In genomic region chr15:36361522-36362148, GRCm38 (mm10) we compare ENCODE assay signal across 11 mouse cellular contexts.
DNase-seq lines count a peak whose midpoint lies in the region; ATAC-seq and TF ChIP-seq lines count a peak whose summit lies in the region.
"Had no signal": no experiment of that assay in that cellular context is flagged by ENCODE, and none has a peak within 500 bp of the region (broad histone marks: within the 10 kb centered on the region; RNA-seq: fewer than 3 reads in every experiment).

No protein-coding gene starts in this region.

- H3K27me3 ChIP-seq in forebrain, postnatal 0 days (ENCODE audit: insufficient read depth, low read length), result no peaks in the 10 kb centered on the region
- no peaks in the 10 kb centered on the region for H3K27me3 ChIP-seq in forebrain, embryonic 16.5 days (replicated peaks; ENCODE audit: control insufficient read depth, insufficient read depth, low read length)
- H3K27me3 ChIP-seq in lung, embryonic 14.5 days (ENCODE audit: insufficient read depth, low read length), result no peaks in the 10 kb centered on the region
- no peaks in the 10 kb centered on the region for H3K27me3 ChIP-seq in embryonic facial prominence, embryonic 14.5 days (replicated peaks; ENCODE audit: control insufficient read depth, insufficient read depth, low read length)
- H3K27me3 ChIP-seq in liver, embryonic 16.5 days (ENCODE audit: control insufficient read depth, insufficient read depth, low read depth, low read length), result no peaks in the 10 kb centered on the region
- H3K27me3 ChIP-seq: hindbrain, embryonic 12.5 days had no signal

- no peaks in the 10 kb centered on the region for H3K4me1 ChIP-seq in forebrain, postnatal 0 days (ENCODE audit: insufficient read depth)
- H3K4me1 ChIP-seq in forebrain, embryonic 16.5 days (replicated peaks; ENCODE audit: control insufficient read depth, insufficient read depth, low read length), result no peaks in the 10 kb centered on the region
- 0 out of 2 replicates have a peak, but pooled peaks cover 8% of the 10 kb centered on the region for H3K4me1 ChIP-seq in lung, embryonic 14.5 days (ENCODE audit: insufficient read depth)
- H3K4me1 ChIP-seq in embryonic facial prominence, embryonic 14.5 days (ENCODE audit: control insufficient read depth, insufficient read depth, low read length), result peaks cover 13% of the 10 kb centered on the region
- H3K4me1 ChIP-seq in liver, embryonic 16.5 days (ENCODE audit: control insufficient read depth, low read depth, low read length), result peaks cover 37% of the 10 kb centered on the region

- intact Hi-C loops in left cerebral cortex, postnatal 4 days (cut with DNase I), result no loop called here

- H3K9me3 ChIP-seq in forebrain, postnatal 0 days (ENCODE audit: low read length), result no peaks in the 10 kb centered on the region
- no peaks in the 10 kb centered on the region for H3K9me3 ChIP-seq in forebrain, embryonic 16.5 days (ENCODE audit: control insufficient read depth, low read length)
- no peaks in the 10 kb centered on the region for H3K9me3 ChIP-seq in lung, embryonic 14.5 days (ENCODE audit: low read depth, low read length)
- H3K9me3 ChIP-seq in embryonic facial prominence, embryonic 14.5 days (ENCODE audit: control insufficient read depth, low read length), result no peaks in the 10 kb centered on the region
- H3K9me3 ChIP-seq in liver, embryonic 16.5 days (replicated peaks; ENCODE audit: control insufficient read depth, low read length), result no peaks in the 10 kb centered on the region
- H3K9me3 ChIP-seq: hindbrain, embryonic 12.5 days had no signal

- no peak overlapping the region for H3K9ac ChIP-seq in forebrain, postnatal 0 days
- H3K9ac ChIP-seq in forebrain, embryonic 16.5 days (replicated peaks; ENCODE audit: low read depth, low read length), result no peak overlapping the region
- no peak overlapping the region for H3K9ac ChIP-seq in lung, embryonic 14.5 days
- H3K9ac ChIP-seq in embryonic facial prominence, embryonic 14.5 days (ENCODE audit: low read depth, low read length), result no peak overlapping the region
- peak overlapping the region; percentile 69 for H3K9ac ChIP-seq in liver, embryonic 16.5 days (ENCODE audit: low read depth, low read length)
- H3K9ac ChIP-seq: hindbrain, embryonic 12.5 days had no signal

- no peak for TF ChIP-seq CTCF in forebrain, postnatal 0 days (IDR thresholded peaks at IDR 0.05; ENCODE audit: low read depth)
- no peak for TF ChIP-seq CTCF in lung, embryonic 14.5 days (IDR thresholded peaks at IDR 0.05; ENCODE audit: low read depth)

- H3K36me3 ChIP-seq in forebrain, postnatal 0 days (ENCODE audit: insufficient read depth), result no peaks in the 10 kb centered on the region
- H3K36me3 ChIP-seq in forebrain, embryonic 16.5 days (ENCODE audit: control insufficient read depth, insufficient read depth), result no peaks in the 10 kb centered on the region
- no peaks in the 10 kb centered on the region for H3K36me3 ChIP-seq in lung, embryonic 14.5 days (ENCODE audit: insufficient read depth)
- no peaks in the 10 kb centered on the region for H3K36me3 ChIP-seq in embryonic facial prominence, embryonic 14.5 days (ENCODE audit: control insufficient read depth, insufficient read depth, low read length)
- no peaks in the 10 kb centered on the region for H3K36me3 ChIP-seq in liver, embryonic 16.5 days (ENCODE audit: control insufficient read depth, insufficient read depth)
- H3K36me3 ChIP-seq: hindbrain, embryonic 12.5 days had no signal

- no peak overlapping the region for H3K27ac ChIP-seq in forebrain, postnatal 0 days (ENCODE audit: low read depth, low read length)
- no peak overlapping the region for H3K27ac ChIP-seq in forebrain, embryonic 16.5 days (ENCODE audit: low read length)
- peak overlapping the region; percentile 39 for H3K27ac ChIP-seq in lung, embryonic 14.5 days (ENCODE audit: low read depth)
- H3K27ac ChIP-seq in embryonic facial prominence, embryonic 14.5 days (replicated peaks; ENCODE audit: low read depth, low read length), result peak overlapping the region; percentile 52; the same call in 1 of the 2 replicates
- H3K27ac ChIP-seq in liver, embryonic 16.5 days (ENCODE audit: low read length), result peak overlapping the region; percentile 97
- H3K27ac ChIP-seq: hindbrain, embryonic 12.5 days had no signal

- no peak for DNase-seq in forebrain, postnatal 0 days
- peak; percentile 18 for DNase-seq in lung, embryonic 14.5 days
- DNase-seq in lung, postnatal 25 days (ENCODE audit: low spot score), result no peak
- no peak for DNase-seq in embryonic facial prominence, embryonic 14.5 days (ENCODE audit: low spot score)
- DNase-seq in gastrocnemius, adult 8-10 months (ENCODE audit: low spot score in 2 of 2), result no peak
- no peak for DNase-seq in left cerebral cortex, postnatal 4 days
- DNase-seq: layer of hippocampus, adult 9-11 months; thymus, postnatal 4 days had no signal

- WGBS in forebrain, postnatal 0 days, result 51% methylated on average over 7 of the region's 7 CpGs
- WGBS in forebrain, embryonic 16.5 days, result 57% methylated on average over 7 of the region's 7 CpGs
- 34% methylated on average over 7 of the region's 7 CpGs for WGBS in lung, embryonic 14.5 days
- 52% methylated on average over 7 of the region's 7 CpGs for WGBS in embryonic facial prominence, embryonic 14.5 days
- WGBS in liver, embryonic 16.5 days (ENCODE audit: insufficient replicate concordance), result 42% methylated on average over 7 of the region's 7 CpGs

- H3K4me2 ChIP-seq in forebrain, postnatal 0 days (ENCODE audit: low read depth), result no peak overlapping the region
- no peak overlapping the region for H3K4me2 ChIP-seq in forebrain, embryonic 16.5 days (ENCODE audit: low read length)
- no peak overlapping the region for H3K4me2 ChIP-seq in lung, embryonic 14.5 days
- no peak overlapping the region for H3K4me2 ChIP-seq in embryonic facial prominence, embryonic 14.5 days (ENCODE audit: low read depth, low read length)
- H3K4me2 ChIP-seq in liver, embryonic 16.5 days (ENCODE audit: low read depth, low read length), result peak overlapping the region; percentile 62
- H3K4me2 ChIP-seq: hindbrain, embryonic 12.5 days had no signal

- no peak overlapping the region for H3K4me3 ChIP-seq in forebrain, postnatal 0 days (ENCODE audit: low read depth, low read length)
- no peak overlapping the region for H3K4me3 ChIP-seq in forebrain, embryonic 16.5 days (replicated peaks; ENCODE audit: low read length)
- H3K4me3 ChIP-seq in lung, embryonic 14.5 days (ENCODE audit: low read depth, low read length), result no peak overlapping the region
- H3K4me3 ChIP-seq in embryonic facial prominence, embryonic 14.5 days (ENCODE audit: low read depth, low read length), result no peak overlapping the region
- no peak overlapping the region for H3K4me3 ChIP-seq in liver, embryonic 16.5 days (ENCODE audit: low read depth, low read length)
- H3K4me3 ChIP-seq: hindbrain, embryonic 12.5 days had no signal

- 0 out of 2 replicates have a peak, but pooled peaks have one; percentile 16 for ATAC-seq in forebrain, postnatal 0 days
- no peak for ATAC-seq in forebrain, embryonic 16.5 days
- ATAC-seq in lung, embryonic 14.5 days (ENCODE audit: insufficient read depth), result no peak
- peak; percentile 50; the same call in 1 of the 2 replicates for ATAC-seq in embryonic facial prominence, embryonic 14.5 days (ENCODE audit: low read depth)
- ATAC-seq in liver, embryonic 16.5 days (ENCODE audit: low read depth), result no peak

Comparison
In these comparisons a context has a peak if more than half of its experiments do, and no peak if none do; other contexts are left out.
1. ATAC-seq: peak in forebrain, postnatal 0 days (single experiment) and embryonic facial prominence, embryonic 14.5 days (single experiment); none in forebrain, embryonic 16.5 days (single experiment), lung, embryonic 14.5 days (single experiment) and liver, embryonic 16.5 days (single experiment).
2. H3K27ac ChIP-seq: peak in lung, embryonic 14.5 days (single experiment), embryonic facial prominence, embryonic 14.5 days (single experiment) and liver, embryonic 16.5 days (single experiment); none in forebrain, postnatal 0 days (single experiment) and forebrain, embryonic 16.5 days (single experiment).